Mouse (Mus musculus): ENCODE measurements around the gene Gfra1.
A peak's percentile ranks its signal among the peaks of the same experiment; 100 is the strongest.

Gfra1 gene

GRCm38 (mm10) chr19:58455496-58456061 lies at the start of gene Gfra1:
TSS of gene Gfra1 (minus strand) at chr19:58455909.
- DNase-seq (ENCODE audit: low read depth, low spot score), result peak; percentile 49

DNA sequence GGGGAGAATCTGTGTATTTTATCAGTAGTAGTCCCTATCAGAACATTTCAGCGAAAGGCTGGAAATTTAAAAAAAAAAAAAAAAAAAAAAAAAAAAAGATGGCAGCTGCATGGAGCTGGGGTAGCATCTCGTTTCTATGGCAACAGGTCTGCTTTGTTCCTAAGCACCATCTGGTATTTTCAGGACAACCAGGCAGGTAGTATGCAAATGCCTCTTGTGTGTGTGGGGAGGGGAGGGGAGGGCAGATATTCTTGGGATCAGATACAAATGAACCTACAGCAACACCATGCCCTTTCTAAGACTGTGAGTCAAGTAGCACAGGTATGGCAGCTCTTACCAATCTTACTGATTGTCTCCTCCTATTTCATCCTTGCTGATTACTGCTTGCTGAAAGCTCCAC lies 44.3 kb upstream of the Gfra1 start:
- peak; percentile 21 for DNase-seq (ENCODE audit: low read depth, low spot score)

DNA sequence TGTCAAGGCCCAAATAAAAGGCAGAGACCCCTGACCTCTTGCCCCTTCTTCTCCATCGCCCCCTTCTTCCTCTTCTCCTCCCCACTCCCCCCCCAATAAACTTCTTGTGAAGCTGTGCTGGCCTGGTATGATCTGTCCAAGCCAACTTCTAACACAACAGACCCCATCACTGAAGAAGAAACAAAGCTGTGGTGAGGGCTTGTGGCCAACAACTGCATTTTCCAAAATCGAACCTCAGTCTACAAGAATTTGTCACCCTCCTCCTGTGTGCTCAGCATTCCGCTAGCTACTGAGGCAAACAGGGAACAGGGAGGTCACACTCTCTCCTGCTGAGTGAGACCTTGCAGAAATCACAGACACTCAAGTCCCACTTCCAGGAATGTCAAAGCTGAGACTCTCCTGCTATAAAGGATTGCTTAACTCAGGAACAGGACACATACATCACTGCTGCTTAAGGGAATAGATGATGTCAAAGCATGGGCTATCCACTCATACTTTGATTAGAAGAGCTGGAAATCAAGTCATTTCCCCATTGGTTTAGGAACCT lies 43.8 kb upstream of the Gfra1 start:
- DNase-seq (ENCODE audit: low read depth, low spot score), result no peak

DNA sequence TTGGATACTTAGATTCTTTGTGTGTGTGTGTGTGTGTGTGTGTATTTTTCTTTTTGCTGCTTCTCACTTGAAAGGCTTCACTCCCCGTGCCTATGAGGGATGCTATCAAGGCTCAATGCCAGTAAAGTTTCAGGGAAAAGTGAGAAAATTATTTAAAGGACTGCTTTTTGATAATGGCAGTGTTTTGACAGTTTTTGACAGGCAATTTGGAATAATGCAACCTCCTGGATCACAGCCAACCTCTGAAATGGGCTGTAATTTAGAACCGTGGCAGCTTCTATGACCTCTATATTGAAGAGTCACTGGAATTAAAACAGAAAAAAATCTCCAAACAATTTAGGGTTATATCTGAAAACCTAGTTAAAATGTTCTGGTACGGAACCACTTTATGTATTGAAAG lies 41.4 kb upstream of the Gfra1 start:
- no peak for DNase-seq (ENCODE audit: low read depth, low spot score)

DNA sequence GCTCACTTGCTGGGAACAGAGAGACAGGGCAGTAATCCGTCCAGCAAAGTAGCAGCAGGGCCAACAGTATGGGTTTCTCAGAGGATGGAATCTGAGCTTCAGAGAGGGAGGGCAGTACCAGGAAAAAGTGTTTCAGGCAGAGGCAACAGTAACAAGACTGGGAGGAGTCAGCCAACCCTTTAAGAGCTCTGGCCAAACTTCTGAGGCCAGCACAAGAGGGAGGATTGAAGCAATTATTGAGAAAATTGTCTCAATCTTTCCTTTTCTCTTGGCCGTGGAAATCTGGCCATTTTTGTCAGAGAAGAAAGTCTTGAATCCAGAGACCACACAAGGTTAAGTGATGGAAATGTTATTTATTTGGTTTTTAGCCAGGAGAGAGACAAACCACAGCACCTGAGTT lies 31.0 kb upstream of the Gfra1 start:
- DNase-seq (ENCODE audit: low read depth, low spot score), result no peak

- DNase-seq (ENCODE audit: low read depth, low spot score), result no peak
These were observed 26.8 kb upstream of the Gfra1 start for GRCm38 (mm10) chr19:58482373-58482977.

- no peak for DNase-seq (ENCODE audit: low read depth, low spot score)
These were observed 18.5 kb upstream of the Gfra1 start for GRCm38 (mm10) chr19:58474251-58474650.

DNA sequence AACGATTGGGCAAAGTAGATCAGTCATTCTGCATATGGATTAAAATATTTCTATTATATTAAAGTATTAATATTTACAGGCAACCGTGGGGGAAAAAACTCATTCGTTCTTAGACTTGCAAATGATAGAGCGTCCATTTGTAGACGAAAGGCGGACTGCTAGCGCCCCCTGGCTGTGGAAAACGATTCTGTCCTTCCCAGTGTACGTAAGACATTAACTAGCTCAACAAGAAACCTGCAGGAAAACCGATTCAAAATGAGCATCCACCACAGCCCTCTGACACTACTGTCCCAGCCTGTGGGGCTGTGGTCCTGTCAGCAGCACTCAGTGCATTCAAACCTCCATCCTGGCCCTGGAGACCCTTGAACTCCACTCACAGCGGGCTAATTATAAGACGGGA lies 13.7 kb upstream of the Gfra1 start:
- peak; percentile 82 for DNase-seq (ENCODE audit: low read depth, low spot score)

DNA sequence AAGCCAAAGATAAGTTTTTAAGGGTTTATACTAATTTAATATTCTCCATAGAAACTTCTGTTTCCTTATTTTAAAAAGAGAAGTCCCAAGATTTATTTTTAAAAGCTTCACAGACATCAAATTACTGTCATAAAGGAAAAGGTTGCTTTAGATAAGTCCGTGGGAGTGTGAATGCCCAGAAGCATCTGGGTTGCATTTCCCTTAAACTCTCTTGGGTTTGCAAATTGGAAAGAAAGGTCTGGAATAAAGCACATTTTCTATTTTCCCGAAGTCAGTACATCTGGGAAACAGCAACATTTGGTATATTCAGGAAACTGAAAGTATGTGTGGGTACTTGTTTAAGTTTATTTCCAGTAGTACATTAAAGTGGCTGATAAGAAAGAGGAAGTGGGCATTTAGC lies 12.6 kb upstream of the Gfra1 start:
- no peak for DNase-seq (ENCODE audit: low read depth, low spot score)

DNA sequence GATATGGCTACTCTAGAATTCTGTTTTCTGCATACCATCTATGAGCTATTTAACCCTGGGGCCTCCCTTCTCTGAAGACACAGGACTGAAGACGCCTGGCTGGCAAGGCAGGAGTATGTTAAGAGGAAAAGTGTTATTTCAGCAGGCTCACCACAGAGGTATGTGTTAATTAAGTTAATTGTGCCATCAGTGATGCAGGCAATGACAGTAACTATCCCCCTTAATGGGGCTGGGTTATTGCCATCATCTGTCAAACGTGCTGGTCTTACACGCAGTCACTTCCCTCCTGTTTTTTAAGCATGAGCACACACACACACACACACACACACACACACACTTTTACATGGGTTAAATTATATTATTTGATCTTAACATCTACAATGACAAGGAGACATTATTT lies 8.0 kb upstream of the Gfra1 start:
- DNase-seq (ENCODE audit: low read depth, low spot score), result no peak

DNA sequence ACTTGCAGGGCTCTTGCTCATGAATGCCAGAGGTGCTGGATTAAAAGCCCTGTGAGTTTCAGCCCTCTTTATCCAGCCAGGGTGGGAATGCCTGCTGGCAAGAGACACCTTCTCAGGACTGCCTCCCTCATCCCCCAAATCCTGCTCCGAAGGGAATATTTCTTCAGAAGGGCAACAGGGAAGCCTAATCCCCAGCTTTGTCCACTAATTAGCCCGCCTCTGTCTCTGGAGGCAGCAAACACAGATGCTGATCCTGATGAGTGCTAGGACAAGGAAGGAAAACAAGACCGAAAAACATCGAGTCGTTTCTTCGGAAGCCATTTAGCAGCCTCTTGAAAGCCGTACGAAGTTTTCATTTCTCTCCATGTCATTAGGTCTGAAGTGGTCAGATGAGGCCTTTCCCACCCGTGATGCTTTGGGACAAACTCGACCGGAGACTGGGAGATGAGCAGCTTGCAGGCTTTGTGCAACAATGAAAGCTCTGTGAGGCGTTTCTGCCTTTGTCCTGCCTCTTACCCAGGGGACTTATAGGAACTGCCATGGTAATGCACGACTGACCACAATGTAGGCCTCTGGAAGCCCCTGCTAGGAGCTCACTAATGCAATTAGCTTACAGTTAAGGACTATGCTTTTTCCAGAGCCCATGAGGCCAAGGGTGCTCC lies 4.8 kb upstream of the Gfra1 start:
- DNase-seq (ENCODE audit: low read depth, low spot score), result no peak

DNA sequence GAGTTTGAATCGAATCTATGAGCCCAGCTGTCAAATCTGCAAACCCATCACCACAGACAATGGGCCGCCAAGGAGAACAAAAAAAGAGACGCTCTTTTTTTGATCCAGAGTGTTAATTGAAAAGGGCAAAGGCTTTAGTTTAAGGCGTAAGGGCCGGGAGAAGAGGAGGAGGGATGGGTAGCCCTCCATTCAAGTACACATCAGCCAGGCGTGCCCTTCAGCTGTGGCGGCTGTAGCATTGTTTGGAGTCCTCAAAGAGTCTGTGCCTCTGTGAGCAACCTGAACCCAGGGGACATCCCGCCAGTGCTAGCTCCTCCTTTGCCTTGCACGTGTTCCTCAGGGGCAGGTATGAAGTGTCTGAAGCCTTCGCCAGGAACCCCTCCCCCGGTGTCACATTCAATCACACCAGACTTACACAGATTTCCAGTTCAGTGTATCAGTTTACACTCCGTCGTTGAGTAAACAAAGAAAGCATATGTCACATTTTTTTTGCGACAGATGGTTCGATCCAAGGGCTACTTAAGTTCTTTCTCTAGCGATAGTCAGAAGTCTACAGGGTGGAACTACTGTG lies 867 bp upstream of the Gfra1 start:
- DNase-seq (ENCODE audit: low read depth, low spot score), result peak; percentile 23

DNA sequence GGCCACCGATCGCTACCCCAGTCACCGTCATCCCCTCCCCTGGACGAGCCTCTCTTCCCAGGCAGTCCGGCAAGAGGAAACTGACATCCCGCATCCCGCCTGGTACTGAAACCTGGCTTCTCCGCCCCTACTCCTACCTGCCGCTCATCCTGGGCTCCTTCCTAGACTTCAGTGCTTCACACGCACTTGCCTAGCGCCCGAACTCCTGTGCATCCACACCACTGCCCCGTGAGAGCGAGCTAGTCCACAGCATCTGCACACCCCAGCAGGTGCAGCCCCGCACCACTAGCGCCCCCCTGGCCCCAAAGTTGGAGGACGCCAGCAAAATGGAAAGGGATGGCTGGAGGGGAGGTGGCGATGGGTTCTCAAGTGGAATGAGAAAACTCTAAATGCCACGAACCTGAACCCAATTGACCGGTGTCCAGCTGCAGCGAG lies 631 bp downstream of the Gfra1 start:
- DNase-seq (ENCODE audit: low read depth, low spot score), result peak; percentile 47

- DNase-seq (ENCODE audit: low read depth, low spot score), result peak; percentile 45
These were observed 1.2 kb downstream of the Gfra1 start for GRCm38 (mm10) chr19:58454261-58455060.

DNA sequence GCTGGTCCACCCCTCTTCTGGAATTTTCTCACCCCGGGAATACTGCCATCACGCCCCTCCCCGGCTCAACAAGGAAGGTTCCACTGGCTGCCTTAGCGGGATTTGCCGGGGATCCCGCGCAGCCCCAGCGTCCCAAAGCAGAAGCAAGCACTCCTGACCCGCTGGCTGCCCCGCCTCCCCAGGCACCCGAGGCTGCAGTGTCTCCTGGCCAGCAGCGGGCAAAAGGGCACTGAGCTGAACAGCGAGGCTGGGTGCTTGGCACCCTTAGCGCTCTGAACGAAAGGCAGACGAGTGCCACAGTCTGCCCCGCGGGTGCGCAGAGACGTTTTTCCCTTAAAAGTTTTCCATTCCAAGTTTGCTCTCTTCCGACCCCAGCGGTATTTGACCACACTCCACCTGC lies 2.1 kb downstream of the Gfra1 start:
- peak; percentile 25 for DNase-seq (ENCODE audit: low read depth, low spot score)

- peak; percentile 13 for DNase-seq (ENCODE audit: low read depth, low spot score)
These were observed 2.7 kb downstream of the Gfra1 start for GRCm38 (mm10) chr19:58452941-58453551.

DNA sequence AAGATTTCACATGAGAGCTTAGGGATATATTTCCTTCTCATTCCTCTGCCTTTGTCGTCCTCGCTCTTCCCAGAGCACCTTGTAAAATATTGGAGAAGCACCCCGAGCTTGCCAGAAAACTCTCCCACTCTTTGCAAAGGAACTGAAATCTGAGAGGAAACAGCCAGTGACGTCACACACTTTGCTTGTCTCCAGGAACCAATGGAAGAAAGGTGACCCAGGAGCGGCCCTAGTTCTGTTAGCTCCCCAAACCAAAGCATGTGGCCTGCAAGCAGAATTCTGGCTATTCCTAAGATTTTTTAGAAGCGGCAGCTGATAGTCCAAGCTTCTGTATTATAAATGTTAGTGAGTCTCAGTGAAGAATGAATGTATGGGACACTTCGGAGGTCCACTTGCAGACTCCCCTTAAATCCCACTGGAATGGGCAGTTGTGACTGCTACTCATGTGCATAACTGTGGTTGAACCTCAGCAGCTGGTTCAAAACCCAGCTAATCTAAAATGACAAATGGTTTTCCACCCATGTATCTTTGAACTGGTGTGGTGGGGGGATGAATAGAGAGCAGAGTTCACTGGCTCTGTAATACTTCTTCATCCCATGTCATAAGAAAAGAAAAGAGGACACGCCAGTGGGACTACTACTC lies 3.4 kb downstream of the Gfra1 start:
- no peak for DNase-seq (ENCODE audit: low read depth, low spot score)

DNA sequence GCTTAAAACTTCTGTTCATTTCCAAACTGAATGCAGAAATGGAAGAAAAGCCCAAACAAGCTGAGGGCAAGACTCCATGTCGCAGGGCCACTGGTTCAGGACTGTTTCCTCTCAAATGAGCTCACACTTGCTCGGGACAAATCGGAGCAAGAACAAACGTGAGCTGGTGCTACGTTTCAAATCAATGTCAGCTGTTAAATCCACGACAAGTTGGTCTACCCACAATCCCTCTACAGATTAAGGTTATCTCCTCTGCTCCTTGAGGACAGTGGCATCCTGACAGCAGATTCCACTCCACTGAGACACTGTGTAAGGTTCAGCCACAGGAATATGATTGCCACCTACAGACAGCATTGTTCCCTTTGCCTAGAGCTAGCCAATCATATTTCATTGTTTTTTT lies 4.4 kb downstream of the Gfra1 start:
- DNase-seq (ENCODE audit: low read depth, low spot score), result no peak

DNA sequence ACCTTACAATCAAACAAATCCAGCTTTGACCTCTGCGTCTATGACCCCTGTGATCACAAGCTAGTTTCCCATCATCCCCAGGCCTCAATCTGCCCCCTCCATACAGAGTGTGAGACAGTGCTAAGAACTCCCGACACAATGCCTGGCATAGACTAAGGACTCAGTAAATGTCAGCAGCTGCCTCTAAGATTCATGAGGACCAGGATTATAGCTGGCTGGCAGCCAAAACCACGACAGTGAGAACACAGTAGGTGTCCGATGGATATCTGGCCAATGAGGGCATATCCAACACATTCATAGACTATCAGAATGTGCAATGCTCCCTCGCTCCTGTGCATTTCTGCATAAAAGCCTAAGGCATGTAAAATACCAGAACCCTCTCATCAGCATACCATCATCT lies 5.0 kb downstream of the Gfra1 start:
- no peak for DNase-seq (ENCODE audit: low read depth, low spot score)

GRCm38 (mm10) chr19:58442785-58443732 lies 12.7 kb downstream of the Gfra1 start:
- no peak for DNase-seq (ENCODE audit: low read depth, low spot score)

All from ES-CJ7 (cell line).